34 mouse cellular contexts compared by ENCODE assay signal in the genomic region with DNA sequence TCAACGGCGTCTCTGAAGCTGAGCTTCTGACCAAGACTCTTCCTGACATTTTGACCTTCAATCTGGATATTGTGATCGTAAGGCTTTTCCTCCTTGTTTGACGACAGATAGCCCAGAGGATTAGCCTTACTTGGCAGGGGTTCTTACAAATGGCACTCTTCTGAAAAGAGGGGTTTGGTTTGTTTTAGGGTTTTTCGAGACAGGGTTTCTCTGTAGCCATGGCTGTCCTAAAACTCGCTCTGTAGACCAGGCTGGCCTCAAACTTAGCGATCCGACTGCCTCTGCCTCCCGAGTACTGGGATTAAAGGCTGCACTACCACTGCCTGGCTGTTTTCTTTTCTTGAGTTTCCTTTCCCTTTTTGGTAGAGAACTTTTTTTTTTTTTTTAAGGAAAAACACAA. TPM values are rescaled to one million over a fixed set of nuclear protein-coding genes. Genes with fewer than 3 reads are reported as not detected.
"Had no signal": no experiment of that assay in that cellular context is flagged by ENCODE, and none has a peak within 500 bp of the region (broad histone marks: within the 10 kb centered on the region; RNA-seq: fewer than 3 reads in every experiment).

No protein-coding gene starts in this region.

- DNase-seq: left cerebral cortex, postnatal 4 days; liver; liver, embryonic 13.5 days; liver, postnatal 0 days; lung, adult 18-20 months; lung, adult 2 months; lung, embryonic 14.5 days; lung, postnatal 10 days; lung, postnatal 14 days; lung, postnatal 36 days; lung, postnatal 4 days had no signal

- ATAC-seq: liver, embryonic 12.5 days; liver, postnatal 0 days; lung, postnatal 0 days; midbrain, embryonic 13.5 days; midbrain, embryonic 15.5 days; midbrain, embryonic 16.5 days had no signal

- H3K27me3 ChIP-seq: limb, embryonic 12.5 days; limb, embryonic 13.5 days; limb, embryonic 15.5 days; liver, embryonic 12.5 days; liver, embryonic 13.5 days; liver, embryonic 15.5 days; lung, embryonic 15.5 days; megakaryocyte, embryonic 14.5 days; midbrain, embryonic 12.5 days; midbrain, embryonic 13.5 days; midbrain, embryonic 15.5 days; neural tube, embryonic 12.5 days had no signal

- H3K9me3 ChIP-seq: limb, embryonic 10.5 days; limb, embryonic 12.5 days; limb, embryonic 13.5 days; limb, embryonic 15.5 days; liver, embryonic 12.5 days; liver, embryonic 13.5 days; liver, embryonic 15.5 days; lung, embryonic 15.5 days; megakaryocyte, embryonic 14.5 days; midbrain, embryonic 10.5 days; midbrain, embryonic 12.5 days; midbrain, embryonic 13.5 days; midbrain, embryonic 15.5 days; neural tube, embryonic 12.5 days had no signal

- H3K4me1 ChIP-seq: limb, embryonic 10.5 days; limb, embryonic 12.5 days; limb, embryonic 13.5 days; limb, embryonic 15.5 days; liver, embryonic 12.5 days; liver, embryonic 13.5 days; liver, embryonic 15.5 days; lung, embryonic 15.5 days; megakaryocyte, embryonic 14.5 days; midbrain, embryonic 10.5 days; midbrain, embryonic 12.5 days; midbrain, embryonic 13.5 days; midbrain, embryonic 15.5 days; neural tube, embryonic 12.5 days had no signal

- H3K27ac ChIP-seq: limb, embryonic 10.5 days; limb, embryonic 12.5 days; limb, embryonic 13.5 days; limb, embryonic 15.5 days; liver, embryonic 12.5 days; liver, embryonic 13.5 days; liver, embryonic 14.5 days; liver, embryonic 15.5 days; lung, embryonic 15.5 days; macrophage; midbrain, embryonic 10.5 days; midbrain, embryonic 12.5 days; midbrain, embryonic 13.5 days; midbrain, embryonic 15.5 days; neural tube, embryonic 12.5 days had no signal

- H3K4me2 ChIP-seq: limb, embryonic 12.5 days; limb, embryonic 13.5 days; limb, embryonic 15.5 days; liver, embryonic 11.5 days; liver, embryonic 12.5 days; liver, embryonic 13.5 days; liver, embryonic 15.5 days; lung, embryonic 14.5 days; lung, embryonic 15.5 days; midbrain, embryonic 12.5 days; midbrain, embryonic 13.5 days; midbrain, embryonic 15.5 days; neural tube, embryonic 12.5 days had no signal

- H3K9ac ChIP-seq: limb, embryonic 12.5 days; limb, embryonic 13.5 days; limb, embryonic 15.5 days; liver, embryonic 12.5 days; liver, embryonic 13.5 days; liver, embryonic 14.5 days; liver, embryonic 15.5 days; liver, postnatal 0 days; lung, embryonic 14.5 days; lung, embryonic 15.5 days; midbrain, embryonic 12.5 days; midbrain, embryonic 13.5 days; midbrain, embryonic 15.5 days; neural tube, embryonic 12.5 days had no signal

- H3K4me3 ChIP-seq: left cerebral cortex, adult 2 months; limb, embryonic 10.5 days; limb, embryonic 12.5 days; limb, embryonic 13.5 days; limb, embryonic 15.5 days; liver, embryonic 12.5 days; liver, embryonic 13.5 days; liver, embryonic 15.5 days; lung, embryonic 15.5 days; megakaryocyte, embryonic 14.5 days; midbrain, embryonic 10.5 days; midbrain, embryonic 12.5 days; midbrain, embryonic 13.5 days; midbrain, embryonic 15.5 days; myocyte; neural tube, embryonic 12.5 days had no signal

RNA-seq across cellular contexts. Expression of a gene that starts 49.0 kb away (rescaled TPM):
- total RNA-seq: megakaryocyte-erythroid progenitor cell, adult 5-6 weeks; monocyte, adult 5-6 weeks had no signal
- polyA plus RNA-seq: liver, adult 2 months; macrophage had no signal
